Mouse (Mus musculus) MEL (cell line): ENCODE data around the gene Nfkbib. TPM values are rescaled to one million over a fixed set of nuclear protein-coding genes. Genes with fewer than 3 reads are reported as not detected.

Experiments used
- DNase-seq: peaks from one replicate; pipeline ENCODE4 v3.0.0; 2011; ENCODE audit warnings: low read depth, low spot score
- H3K27ac ChIP-seq: 2 replicates; pipeline ENCODE4 v1.5.1; 2012; ENCODE audit warnings: low read depth, mild to moderate bottlenecking, control low read depth, low read length, moderate library complexity; ENCODE audit not compliant: control insufficient read depth
- H3K27me3 ChIP-seq, 2 experiments: fragments of 150-350 bp in 1 of 2; sonication (generic) in 1 of 2; 2 replicates each; pipeline ENCODE4 v1.6.1; 2012; ENCODE audit warnings: low read length in 2 of 2, mild to moderate bottlenecking in 2 of 2, improper control_type of control experiment in 1 of 2, moderate library complexity in 1 of 2; ENCODE audit not compliant: insufficient read depth in 2 of 2, control insufficient read depth in 1 of 2
- H3K36me3 ChIP-seq, 2 experiments: 2 replicates each; pipeline ENCODE4 v1.6.1; 2012 to 2014; ENCODE audit warnings: low read length in 2 of 2, improper control_type of control experiment in 1 of 2, inconsistent platforms in 1 of 2, mild to moderate bottlenecking in 1 of 2; ENCODE audit not compliant: insufficient read depth in 2 of 2, control insufficient read depth in 1 of 2
- H3K4me1 ChIP-seq, 2 experiments: fragments of 150-350 bp in 1 of 2; sonication (generic) in 1 of 2; 2 replicates each; pipeline ENCODE4 v1.6.1; 2012; ENCODE audit warnings: low read length in 2 of 2, improper control_type of control experiment in 1 of 2, mild to moderate bottlenecking in 1 of 2; ENCODE audit not compliant: insufficient read depth in 2 of 2, control insufficient read depth in 1 of 2
- H3K4me3 ChIP-seq, 2 experiments: fragments of 150-350 bp in 1 of 2; sonication (generic) in 1 of 2; 2 replicates each; pipeline ENCODE4 v1.5.1; 2012; ENCODE audit warnings: low read depth in 2 of 2, low read length in 2 of 2, mild to moderate bottlenecking in 2 of 2, moderate library complexity in 2 of 2, control low read depth in 1 of 2, improper control_type of control experiment in 1 of 2; ENCODE audit not compliant: control insufficient read depth in 1 of 2, insufficient read depth in 1 of 2
- H3K79me2 ChIP-seq: 2 replicates; pipeline ENCODE4 v1.6.1; 2012; ENCODE audit warnings: mild to moderate bottlenecking, low read length, moderate library complexity; ENCODE audit not compliant: control insufficient read depth, poor library complexity, insufficient read depth
- H3K9ac ChIP-seq: 2 replicates; pipeline ENCODE4 v1.6.1; 2012; ENCODE audit warnings: low read depth, mild to moderate bottlenecking, control low read depth, low read length, moderate library complexity; ENCODE audit not compliant: control insufficient read depth, poor library complexity, severe bottlenecking
- H3K9me3 ChIP-seq: fragments of 150-350 bp; sonication (generic); replicated peaks from 2 replicates; pipeline ENCODE4 v1.6.1; 2012; ENCODE audit warnings: mild to moderate bottlenecking, low read length, improper control_type of control experiment, moderate library complexity; ENCODE audit not compliant: insufficient read depth
- BHLHE40 ChIP-seq: IDR thresholded peaks from 2 replicates; pipeline ENCODE4 v1.6.1; 2012; ENCODE audit warnings: low read depth, mild to moderate bottlenecking, inconsistent platforms, low read length, improper control_type of control experiment, borderline replicate concordance
- CHD2 ChIP-seq: IDR thresholded peaks from 2 replicates; pipeline ENCODE4 v1.6.1; 2011; ENCODE audit warnings: low read length, improper control_type of control experiment
- CTCF ChIP-seq, 3 experiments: IDR thresholded peaks in 2 of 3; conservative IDR thresholded peaks in 1 of 3; 2 replicates each; pipeline ENCODE4 v1.5.1; 2011 to 2012; ENCODE audit warnings: low read length in 3 of 3, low read depth in 2 of 3, mild to moderate bottlenecking in 2 of 3, improper control_type of control experiment in 1 of 3, inconsistent platforms in 1 of 3, mixed read lengths in 1 of 3, moderate library complexity in 1 of 3; ENCODE audit not compliant: control insufficient read depth in 1 of 3, insufficient read depth in 1 of 3, poor library complexity in 1 of 3, severe bottlenecking in 1 of 3
- E2F4 ChIP-seq: IDR thresholded peaks from 2 replicates; pipeline ENCODE4 v1.6.1; 2011; ENCODE audit warnings: low read depth, low read length, improper control_type of control experiment, borderline replicate concordance
- ELF1 ChIP-seq: IDR thresholded peaks from 2 replicates; pipeline ENCODE4 v1.6.1; 2014; ENCODE audit warnings: low read depth, mild to moderate bottlenecking, inconsistent platforms, low read length, improper control_type of control experiment, moderate library complexity
- GABPA ChIP-seq: IDR thresholded peaks from 2 replicates; pipeline ENCODE4 v1.6.1; 2012; ENCODE audit warnings: low read depth, mild to moderate bottlenecking, inconsistent platforms, low read length, improper control_type of control experiment, moderate library complexity
- HCFC1 ChIP-seq: IDR thresholded peaks from 2 replicates; pipeline ENCODE4 v1.6.1; 2012; ENCODE audit warnings: low read depth, mild to moderate bottlenecking, inconsistent platforms, low read length, improper control_type of control experiment, moderate library complexity
- JUND ChIP-seq: IDR thresholded peaks from 2 replicates; pipeline ENCODE4 v1.6.1; 2011; ENCODE audit warnings: low read depth, mild to moderate bottlenecking, improper control_type of control experiment, low read length
- KAT2A ChIP-seq: conservative IDR thresholded peaks from 2 replicates; pipeline ENCODE4 v1.6.1; 2012; ENCODE audit warnings: low read depth, low read length, improper control_type of control experiment, inconsistent platforms
- MAFK ChIP-seq: IDR thresholded peaks from 2 replicates; pipeline ENCODE4 v1.6.1; 2011; ENCODE audit warnings: low read depth, mild to moderate bottlenecking, low read length, improper control_type of control experiment, borderline replicate concordance
- MAZ ChIP-seq: IDR thresholded peaks from 2 replicates; pipeline ENCODE4 v1.6.1; 2012; ENCODE audit warnings: low read depth, mild to moderate bottlenecking, inconsistent platforms, low read length, improper control_type of control experiment
- MEF2A ChIP-seq: IDR thresholded peaks from 2 replicates; pipeline ENCODE4 v1.6.1; 2014; ENCODE audit warnings: low read depth, mild to moderate bottlenecking, inconsistent platforms, low read length, improper control_type of control experiment; ENCODE audit not compliant: poor library complexity, insufficient replicate concordance, severe bottlenecking; ENCODE audit errors: extremely low read depth
- MYB ChIP-seq: IDR thresholded peaks from 2 replicates; pipeline ENCODE4 v1.6.1; 2011; ENCODE audit warnings: mild to moderate bottlenecking, low read depth, low read length, improper control_type of control experiment
- MYC ChIP-seq: IDR thresholded peaks from 2 replicates; pipeline ENCODE4 v1.6.1; 2011; ENCODE audit warnings: low read depth, mild to moderate bottlenecking, low read length, improper control_type of control experiment, moderate library complexity
- NELFE ChIP-seq: IDR thresholded peaks from 2 replicates; pipeline ENCODE4 v1.6.1; 2011; ENCODE audit warnings: low read depth, low read length, improper control_type of control experiment
- NRF1 ChIP-seq: IDR thresholded peaks from 2 replicates; pipeline ENCODE4 v1.6.1; 2014; ENCODE audit warnings: low read depth, mild to moderate bottlenecking, inconsistent platforms, low read length, improper control_type of control experiment, moderate library complexity; ENCODE audit not compliant: poor library complexity, insufficient read depth, severe bottlenecking
- POLR2A ChIP-seq, 2 experiments: IDR thresholded peaks; 2 replicates each; pipeline ENCODE4 v1.6.1; 2011 to 2012; ENCODE audit warnings: low read length in 2 of 2, mild to moderate bottlenecking in 2 of 2, control low read depth in 1 of 2, improper control_type of control experiment in 1 of 2, low read depth in 1 of 2, moderate library complexity in 1 of 2; ENCODE audit not compliant: control insufficient read depth in 1 of 2, insufficient read depth in 1 of 2, poor library complexity in 1 of 2
- POLR2AphosphoS2 ChIP-seq: IDR thresholded peaks from 2 replicates; pipeline ENCODE4 v1.6.1; 2011; ENCODE audit warnings: low read length, improper control_type of control experiment
- POLR2AphosphoS5 ChIP-seq: IDR thresholded peaks from 2 replicates; pipeline ENCODE4 v1.6.1; 2012; ENCODE audit warnings: low read depth, borderline replicate concordance, mild to moderate bottlenecking, inconsistent platforms, low read length, moderate library complexity, mixed read lengths
- RAD21 ChIP-seq: IDR thresholded peaks from 2 replicates; pipeline ENCODE4 v1.6.1; 2011; ENCODE audit warnings: mild to moderate bottlenecking, low read depth, low read length, improper control_type of control experiment
- RCOR1 ChIP-seq: IDR thresholded peaks from 2 replicates; pipeline ENCODE4 v1.6.1; 2012; ENCODE audit warnings: low read depth, mild to moderate bottlenecking, inconsistent platforms, low read length, improper control_type of control experiment
- SIN3A ChIP-seq: IDR thresholded peaks from 2 replicates; pipeline ENCODE4 v1.6.1; 2012; ENCODE audit warnings: low read length, improper control_type of control experiment, inconsistent platforms
- TAL1 ChIP-seq: IDR thresholded peaks from 2 replicates; pipeline ENCODE4 v1.6.1; 2012; ENCODE audit warnings: mild to moderate bottlenecking, inconsistent platforms, low read length, moderate library complexity, mixed read lengths
- TBP ChIP-seq: IDR thresholded peaks from 2 replicates; pipeline ENCODE4 v1.8.0; 2011; ENCODE audit warnings: low read depth, low read length, improper control_type of control experiment
- TCF12 ChIP-seq: IDR thresholded peaks from 2 replicates; pipeline ENCODE4 v1.6.1; 2014; ENCODE audit warnings: low read depth, mild to moderate bottlenecking, inconsistent platforms, low read length, improper control_type of control experiment, moderate library complexity
- UBTF ChIP-seq: IDR thresholded peaks from 2 replicates; pipeline ENCODE4 v1.6.1; 2012; ENCODE audit warnings: low read depth, mild to moderate bottlenecking, inconsistent platforms, low read length, improper control_type of control experiment, moderate library complexity, borderline replicate concordance; ENCODE audit not compliant: insufficient read depth
- ZC3H11A ChIP-seq: IDR thresholded peaks from 2 replicates; pipeline ENCODE4 v1.6.1; 2012; ENCODE audit warnings: low read depth, mild to moderate bottlenecking, inconsistent platforms, low read length, improper control_type of control experiment
- ZKSCAN1 ChIP-seq: IDR thresholded peaks from 2 replicates; pipeline ENCODE4 v1.6.1; 2012; ENCODE audit warnings: low read depth, mild to moderate bottlenecking, inconsistent platforms, low read length, improper control_type of control experiment, moderate library complexity
- ZMIZ1 ChIP-seq: IDR thresholded peaks from 2 replicates; pipeline ENCODE4 v1.6.1; 2012; ENCODE audit warnings: low read depth, mild to moderate bottlenecking, inconsistent platforms, low read length, improper control_type of control experiment, moderate library complexity
- ZNF384 ChIP-seq: IDR thresholded peaks from 2 replicates; pipeline ENCODE4 v1.6.1; 2012; ENCODE audit warnings: low read depth, mild to moderate bottlenecking, inconsistent platforms, low read length, improper control_type of control experiment
- polyA plus RNA-seq, 2 experiments: library from polyadenylated mRNA; stranded (reverse) in 1 of 2; unstranded in 1 of 2; fragments of >175 nt in 1 of 2; fragments of >200 nt in 1 of 2; gene quantifications; 2 replicates each; pipeline versions ENCODE4 v1.2.1 to v1.2.4; 2012; ENCODE audit warnings: low replicate concordance in 2 of 2, low read depth in 1 of 2; ENCODE audit not compliant: insufficient read length in 2 of 2, insufficient read depth in 1 of 2, missing spikeins in 1 of 2
- total RNA-seq: library from RNA; depleted of rRNA; stranded (reverse); fragments of 300-350 nt; gene quantifications from 2 replicates; pipeline ENCODE4 v1.2.3, GENCODE M21; 2012

The Nfkbib gene
- total and polyA plus RNA-seq, 3 experiments = 32.9 to 52.7 TPM; not detected in 1

DNA sequence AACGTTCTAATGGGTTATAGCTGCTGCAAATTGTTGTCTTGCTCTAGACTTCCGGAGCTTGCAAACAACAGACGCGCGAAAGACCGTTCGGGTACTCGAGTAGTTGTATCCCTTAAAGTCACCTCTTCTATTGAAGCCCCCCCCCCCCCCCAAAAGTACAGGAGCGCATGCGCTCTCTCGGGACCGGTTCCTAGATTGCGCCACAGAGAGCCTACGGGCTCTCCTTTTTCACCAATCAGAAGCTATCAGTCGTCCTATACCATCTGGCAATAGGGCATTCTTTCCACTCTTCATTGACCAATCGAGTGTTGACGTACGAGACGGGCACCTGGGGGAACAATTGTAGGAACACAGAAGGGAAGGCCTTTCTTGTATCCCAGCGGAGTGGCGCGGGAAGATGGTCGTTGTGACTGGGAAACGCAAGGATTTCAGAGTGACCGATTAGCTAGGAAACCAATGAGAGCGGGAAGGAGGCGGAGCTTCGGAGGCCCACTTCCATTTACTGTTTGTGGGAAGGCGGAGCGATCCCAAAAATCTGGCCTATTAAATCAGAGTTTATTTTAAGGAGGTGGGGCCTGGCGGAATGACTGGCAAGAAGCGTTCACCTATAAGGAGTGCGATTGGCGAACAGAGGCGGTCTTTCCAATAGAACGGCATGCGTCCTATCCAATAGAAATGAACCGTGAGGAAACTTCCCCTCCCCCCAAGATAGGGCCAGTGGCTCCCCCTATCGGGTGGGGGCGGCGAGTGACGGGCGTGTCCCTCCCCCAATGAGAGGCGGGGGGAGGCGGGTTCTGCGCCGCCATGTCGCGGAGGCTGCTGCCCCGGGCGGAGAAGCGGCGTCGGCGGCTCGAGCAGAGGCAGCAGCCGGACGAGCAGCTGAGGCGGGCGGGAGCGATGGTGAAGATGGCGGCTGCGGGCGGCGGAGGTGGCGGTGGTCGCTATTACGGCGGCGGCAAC is 43.1 kb upstream of the Nfkbib start (continued):
- TF ChIP-seq SIN3A (no peak; the same call in 1 of the 2 replicates), ZC3H11A (no peak), POLR2AphosphoS2 (peak; percentile 87), NELFE (peak; percentile 72), JUND (no peak), MAFK (no peak), ZNF384 (peak; percentile 50; the same call in 1 of the 2 replicates), MEF2A (no peak), UBTF (no peak; the same call in 1 of the 2 replicates), MAZ (peak; percentile 61; the same call in 1 of the 2 replicates)
- TF ChIP-seq, all 39 proteins: peak for 17

DNA sequence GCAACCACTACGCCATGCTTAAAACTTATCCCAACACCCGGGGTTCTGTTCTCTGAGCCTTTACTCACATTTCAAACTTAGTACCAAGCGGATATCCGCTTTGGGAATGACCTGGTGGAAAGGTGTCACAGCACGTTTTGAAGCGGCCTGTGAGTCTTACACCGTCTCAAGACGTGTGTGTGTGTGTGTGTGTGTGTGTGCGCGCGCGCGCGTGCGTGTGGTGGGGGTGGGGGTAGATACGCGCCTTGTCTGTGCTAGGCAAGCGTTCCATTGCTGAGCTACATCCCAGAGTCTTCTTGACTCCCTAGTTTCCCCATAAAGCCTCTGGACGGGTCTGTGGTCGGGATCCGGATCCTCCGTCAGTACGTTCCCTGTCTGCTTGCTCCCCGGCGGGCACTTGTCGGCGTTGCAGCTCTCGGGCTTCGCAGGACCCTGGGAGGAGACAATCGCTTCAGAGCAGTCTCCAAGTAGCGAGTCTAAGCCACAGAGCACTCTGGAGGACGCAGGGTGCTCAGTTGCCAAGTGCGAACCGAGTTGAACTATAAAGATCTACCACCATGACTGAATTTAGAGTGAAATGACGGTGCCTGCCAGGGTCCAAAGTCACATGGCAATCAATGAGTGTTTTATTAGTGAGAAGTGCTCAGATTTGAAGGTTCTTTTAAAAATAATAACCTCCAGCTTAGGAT is 42.2 kb upstream of the Nfkbib start:
- no peaks in the 10 kb centered on the region for H3K27me3 ChIP-seq
- H3K79me2 ChIP-seq = peaks cover 40% of the 10 kb centered on the region
- H3K4me3 ChIP-seq = peak overlapping the region; percentile 67 to 69
- H3K4me1 ChIP-seq = peaks cover 6 to 34% of the 10 kb centered on the region in 2 experiments
- peaks cover 15 to 28% of the 10 kb centered on the region in 2 experiments; a peak in 3 of 4 replicates for H3K36me3 ChIP-seq
- no peaks in the 10 kb centered on the region for H3K9me3 ChIP-seq
- peak; percentile 89 for DNase-seq
- peak overlapping the region; percentile 85 for H3K9ac ChIP-seq
- peak overlapping the region; percentile 99 for H3K27ac ChIP-seq
- TF ChIP-seq POLR2AphosphoS2 = peak; percentile 88
- no peak; the same call in 1 of the 2 replicates for TF ChIP-seq HCFC1
- no peak for TF ChIP-seq MAFK
- no peak for TF ChIP-seq POLR2AphosphoS5
- TF ChIP-seq CHD2 = no peak
- no peak for TF ChIP-seq GABPA
- no peak for TF ChIP-seq RAD21
- no peak for TF ChIP-seq RCOR1
- no peak for TF ChIP-seq MEF2A
- no peak for TF ChIP-seq TAL1
- TF ChIP-seq ZKSCAN1 = no peak
- TF ChIP-seq NELFE = peak; percentile 45; the same call in 1 of the 2 replicates
- no peak for TF ChIP-seq TBP
- no peak for TF ChIP-seq JUND
- 0 out of 2 replicates have a peak, but pooled peaks have one; percentile 1 for TF ChIP-seq TCF12
- no peak for TF ChIP-seq ELF1
- peak in 1 of 2 experiments; percentile 58; a peak in 2 of 4 replicates for TF ChIP-seq POLR2A (IDR thresholded peaks at IDR 0.05; ENCODE audit: control insufficient read depth in 1 of 2, insufficient read depth in 1 of 2, low read depth in 1 of 2, low read length in 2 of 2, poor library complexity in 1 of 2)
- TF ChIP-seq CTCF (IDR thresholded peaks at IDR 0.05 in 2 of 3, conservative IDR thresholded peaks at IDR 0.05 in 1 of 3; ENCODE audit: control insufficient read depth in 1 of 3, insufficient read depth in 1 of 3, low read depth in 2 of 3, low read length in 3 of 3, poor library complexity in 1 of 3, severe bottlenecking in 1 of 3) = no peak
- peak; percentile 62 for TF ChIP-seq ZMIZ1
- TF ChIP-seq KAT2A = no peak
- TF ChIP-seq SIN3A = peak; percentile 58; the same call in 1 of the 2 replicates
- TF ChIP-seq NRF1 = peak; percentile 72
- TF ChIP-seq BHLHE40 = no peak
- TF ChIP-seq MYB = no peak
- TF ChIP-seq MAZ = 0 out of 2 replicates have a peak, but pooled peaks have one; percentile 5
- TF ChIP-seq MYC = peak; percentile 31; the same call in 1 of the 2 replicates
- no peak for TF ChIP-seq E2F4
